Mouse (Mus musculus) limb, embryonic 11.5 days (tissue): Measurements from ENCODE around the gene Vmn2r94. TPM values are rescaled to one million over a fixed set of nuclear protein-coding genes. Genes with fewer than 3 reads are reported as not detected.

ENCODE experiments used
- ATAC-seq: fragments of 200-750 bp; cut with Nextera tagmentation; 2 replicates; pipeline ENCODE4 v1.8.0; 2017; ENCODE audit warnings: low read depth; ENCODE audit not compliant: insufficient number of reproducible peaks, low FRiP score, low TSS enrichment
- DNase-seq: peaks from one replicate; pipeline ENCODE4 v3.0.0-alpha.2; 2015; ENCODE audit warnings: low spot score
- H3K27ac ChIP-seq: fragments of 300-500 bp; sonication (generic); replicated peaks from 2 replicates; pipeline ENCODE4 v1.5.1; 2014; ENCODE audit warnings: low read depth, mild to moderate bottlenecking, low read length
- H3K27me3 ChIP-seq: fragments of 300-500 bp; sonication (generic); 2 replicates; pipeline ENCODE4 v1.6.1; 2014; ENCODE audit warnings: mild to moderate bottlenecking, low read length, mixed read lengths; ENCODE audit not compliant: control insufficient read depth, insufficient read depth
- H3K36me3 ChIP-seq: fragments of 300-500 bp; sonication (generic); 2 replicates; pipeline ENCODE4 v1.6.1; 2014; ENCODE audit warnings: mild to moderate bottlenecking, low read length, moderate library complexity, mixed read lengths; ENCODE audit not compliant: control insufficient read depth, insufficient read depth
- H3K4me1 ChIP-seq: fragments of 300-500 bp; sonication (generic); 2 replicates; pipeline ENCODE4 v1.6.1; 2014; ENCODE audit warnings: low read length, mixed read lengths; ENCODE audit not compliant: control insufficient read depth, insufficient read depth
- H3K4me2 ChIP-seq: fragments of 300-500 bp; sonication (generic); 2 replicates; pipeline ENCODE4 v1.6.1; 2014; ENCODE audit warnings: low read depth, mild to moderate bottlenecking, moderate library complexity; ENCODE audit not compliant: severe bottlenecking
- H3K4me3 ChIP-seq: fragments of 300-500 bp; sonication (generic); 2 replicates; pipeline ENCODE4 v1.5.1; 2014; ENCODE audit warnings: low read depth, low read length
- H3K9ac ChIP-seq: fragments of 300-500 bp; sonication (generic); 2 replicates; pipeline ENCODE4 v1.6.1; 2014; ENCODE audit warnings: mild to moderate bottlenecking, low read length
- H3K9me3 ChIP-seq: fragments of 300-500 bp; sonication (generic); 2 replicates; pipeline ENCODE4 v1.6.1; 2016; ENCODE audit warnings: low read length; ENCODE audit not compliant: control insufficient read depth
- WGBS: fragments of 180-500 bp; shearing (Covaris S2); extraction: QIAGEN DNeasy Blood & Tissue Kit; methylation state at CpG from one replicate; pipeline ENCODE4 v1.1.7; 2014; 5-methylcytosine and 5-hydroxymethylcytosine counted together
- polyA plus RNA-seq: library from polyadenylated mRNA; unstranded; fragments of >200 nt; fragmentation: Nextera tagmentation; extraction: Ambion mirVana; gene quantifications from 2 replicates; pipeline ENCODE4 v1.2.1, GENCODE M21; 2014

The Vmn2r94 gene
- polyA plus RNA-seq, result not detected in 2 replicates

- 74% methylated on average over 2 of the region's 2 CpGs for WGBS
- ATAC-seq, result no peak
Observed at GRCm38 (mm10) chr17:18277656-18278055, at the start of gene Vmn2r94. Gene Vmn2r94, minus strand, starts transcription at chr17:18277756.

DNA sequence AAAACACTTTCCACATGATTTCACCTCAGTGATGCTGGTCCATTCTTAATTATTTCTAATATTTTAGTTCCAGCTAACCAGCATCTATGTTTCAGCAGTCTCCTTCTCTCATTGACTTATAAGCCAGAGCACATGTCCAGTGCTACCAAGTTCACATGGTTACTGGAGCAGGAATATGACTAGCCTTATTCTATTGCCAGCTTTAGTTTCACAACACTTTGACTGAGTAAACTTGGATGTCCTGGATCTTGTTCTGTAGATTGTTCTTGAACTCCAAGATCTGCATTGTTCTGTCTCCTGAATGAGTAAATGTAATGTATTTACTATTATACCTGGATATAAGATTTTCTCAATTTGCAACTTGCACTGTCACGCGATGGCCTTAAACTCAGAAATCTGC is 45.5 kb upstream of the Vmn2r94 start:
- H3K4me1 ChIP-seq, result no peaks in the 10 kb centered on the region
- no peaks in the 10 kb centered on the region for H3K36me3 ChIP-seq
- ATAC-seq, result no peak
- H3K27ac ChIP-seq, result no peak overlapping the region
- H3K4me2 ChIP-seq, result no peak overlapping the region
- 93% methylated on average over 2 of the region's 2 CpGs for WGBS
- peaks cover 3% of the 10 kb centered on the region; the same call in 1 of the 2 replicates for H3K9me3 ChIP-seq
- DNase-seq, result no peak
- no peak overlapping the region for H3K4me3 ChIP-seq
- no peaks in the 10 kb centered on the region for H3K27me3 ChIP-seq
- H3K9ac ChIP-seq, result no peak overlapping the region

More at GRCm38 (mm10) chr17:18277656-18278055, at the start of gene Vmn2r94:
- no peak for DNase-seq
- Histone ChIP-seq H3K27ac (no peak within 1 kb of the TSS), H3K4me3 (no peak within 1 kb of the TSS), H3K9me3 (no peaks in the 10 kb centered on the region), H3K27me3 (no peaks in the 10 kb centered on the region), H3K36me3 (no peaks in the 10 kb centered on the region), H3K9ac (no peak within 1 kb of the TSS), H3K4me1 (no peaks in the 10 kb centered on the region), H3K4me2 (no peak within 1 kb of the TSS)

DNA sequence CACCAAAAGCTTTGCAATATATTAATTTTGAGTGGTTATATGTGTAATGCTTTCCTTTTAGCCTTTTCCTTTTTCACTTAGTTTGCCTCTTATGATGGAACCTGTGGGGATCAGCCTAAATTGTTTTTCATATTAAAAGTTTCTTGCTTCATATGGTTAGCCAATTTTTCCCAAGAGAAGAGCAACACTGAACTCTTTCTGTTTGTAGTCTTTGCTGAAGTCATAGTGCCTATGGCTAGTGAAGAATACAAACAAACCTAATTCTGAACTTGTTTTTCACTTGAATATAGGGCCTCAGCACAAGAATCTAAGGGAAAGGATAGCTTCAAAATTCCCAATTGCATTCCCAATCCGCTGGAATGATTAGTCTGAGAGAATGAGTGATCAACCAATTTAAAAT is 20.2 kb upstream of the Vmn2r94 start, which contains the start of gene Vmn2r93:
Vmn2r93 (plus strand) TSS at position 301 of the 400 bp plus-strand sequence.
- Histone ChIP-seq H3K27ac (no peak within 1 kb of the TSS), H3K4me2 (no peak within 1 kb of the TSS), H3K27me3 (no peaks in the 10 kb centered on the region), H3K36me3 (no peaks in the 10 kb centered on the region), H3K9ac (no peak within 1 kb of the TSS), H3K4me3 (no peak within 1 kb of the TSS), H3K9me3 (no peaks in the 10 kb centered on the region), H3K4me1 (no peaks in the 10 kb centered on the region)
- no peak for ATAC-seq
- 42% methylated on average over 1 of the region's 1 CpGs for WGBS
- DNase-seq, result no peak

- no peaks in the 10 kb centered on the region for H3K27me3 ChIP-seq
- no peak for DNase-seq
- no peaks in the 10 kb centered on the region for H3K36me3 ChIP-seq
- no peak overlapping the region for H3K27ac ChIP-seq
- H3K4me2 ChIP-seq, result no peak overlapping the region
- ATAC-seq, result no peak
- H3K9ac ChIP-seq, result no peak overlapping the region
- no peaks in the 10 kb centered on the region for H3K9me3 ChIP-seq
- no peak overlapping the region for H3K4me3 ChIP-seq
- WGBS, result 83% methylated on average over 13 of the region's 14 CpGs
- no peaks in the 10 kb centered on the region for H3K4me1 ChIP-seq
Observed at GRCm38 (mm10) chr17:18236931-18237330, 40.6 kb downstream of the Vmn2r94 start.

- WGBS, result 84% methylated on average over 2 of the region's 2 CpGs
- no peak overlapping the region for H3K4me3 ChIP-seq
- H3K4me2 ChIP-seq, result no peak overlapping the region
- no peak overlapping the region for H3K27ac ChIP-seq
- no peaks in the 10 kb centered on the region for H3K4me1 ChIP-seq
- no peaks in the 10 kb centered on the region for H3K9me3 ChIP-seq
- H3K9ac ChIP-seq, result no peak overlapping the region
- no peaks in the 10 kb centered on the region for H3K36me3 ChIP-seq
- DNase-seq, result no peak
- no peak for ATAC-seq
- H3K27me3 ChIP-seq, result no peaks in the 10 kb centered on the region
Observed at GRCm38 (mm10) chr17:18231996-18232395, 45.6 kb downstream of the Vmn2r94 start.

DNA sequence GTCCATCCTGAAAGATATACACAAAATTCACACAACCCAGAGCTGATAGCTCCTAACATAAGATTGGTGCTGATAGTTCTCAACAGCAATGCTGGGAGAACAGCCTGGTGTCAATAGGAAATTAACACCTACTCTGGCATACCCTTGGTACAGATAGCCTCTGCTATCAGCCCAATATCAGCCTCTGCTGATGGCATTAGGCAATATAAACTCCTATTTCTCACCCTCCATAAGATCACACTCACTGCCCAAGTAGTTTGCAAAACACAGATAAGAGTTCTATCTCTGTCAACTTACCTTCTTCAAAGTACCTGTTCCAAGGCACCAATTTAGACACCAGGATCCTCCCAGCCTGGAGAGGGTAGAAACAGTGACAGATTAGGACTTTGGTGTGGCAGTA is 56.3 kb downstream of the Vmn2r94 start:
- no peaks in the 10 kb centered on the region for H3K4me1 ChIP-seq
- H3K36me3 ChIP-seq, result no peaks in the 10 kb centered on the region
- H3K27ac ChIP-seq, result no peak overlapping the region
- no peak overlapping the region for H3K4me2 ChIP-seq
- peaks cover 4% of the 10 kb centered on the region; the same call in 1 of the 2 replicates for H3K9me3 ChIP-seq
- no peaks in the 10 kb centered on the region for H3K27me3 ChIP-seq
- H3K4me3 ChIP-seq, result no peak overlapping the region
- no peak for DNase-seq
- H3K9ac ChIP-seq, result no peak overlapping the region
- no peak for ATAC-seq

Other genes starting within 250 kb of the Vmn2r94 start
- gene Vmn2r124, start 228.3 kb downstream of the Vmn2r94 start, polyA plus RNA-seq, result not detected in 2 replicates
- not detected in 2 replicates for gene Vmn2r91, start 192.7 kb downstream of the Vmn2r94 start, polyA plus RNA-seq
- not detected in 2 replicates for gene Vmn2r92, start 125.9 kb downstream of the Vmn2r94 start, polyA plus RNA-seq
- not detected in 2 replicates for gene Vmn2r93, start 20.3 kb upstream of the Vmn2r94 start, polyA plus RNA-seq
- gene Vmn2r95, start 146.3 kb upstream of the Vmn2r94 start, polyA plus RNA-seq, result not detected in 2 replicates